Mouse (Mus musculus): ENCODE measurements around the gene Ndufaf2.

Gene Ndufaf2

DNA sequence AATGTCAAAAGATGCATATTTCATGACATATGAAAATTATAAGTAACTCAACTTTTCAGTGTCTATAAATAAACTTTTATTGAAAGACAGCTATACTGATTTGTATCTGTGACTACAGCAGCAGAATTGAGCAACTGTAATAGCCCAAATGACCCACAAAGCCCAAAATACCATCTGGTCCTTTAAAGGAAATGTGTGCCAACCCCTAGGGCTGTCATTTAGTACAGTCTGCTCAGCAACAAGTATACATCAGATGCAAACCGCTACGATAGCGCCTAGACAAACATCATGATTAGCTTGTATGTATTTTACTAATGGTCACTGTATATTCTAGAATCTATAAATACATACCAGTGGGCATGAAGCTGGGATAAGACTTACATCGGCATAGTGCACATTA is 74.3 kb downstream of the Ndufaf2 start:
- no peak for DNase-seq (ENCODE audit: low spot score)

- no peak for DNase-seq (ENCODE audit: low spot score)
These were observed 80.5 kb downstream of the Ndufaf2 start for GRCm38 (mm10) chr13:108077901-108078300.

DNA sequence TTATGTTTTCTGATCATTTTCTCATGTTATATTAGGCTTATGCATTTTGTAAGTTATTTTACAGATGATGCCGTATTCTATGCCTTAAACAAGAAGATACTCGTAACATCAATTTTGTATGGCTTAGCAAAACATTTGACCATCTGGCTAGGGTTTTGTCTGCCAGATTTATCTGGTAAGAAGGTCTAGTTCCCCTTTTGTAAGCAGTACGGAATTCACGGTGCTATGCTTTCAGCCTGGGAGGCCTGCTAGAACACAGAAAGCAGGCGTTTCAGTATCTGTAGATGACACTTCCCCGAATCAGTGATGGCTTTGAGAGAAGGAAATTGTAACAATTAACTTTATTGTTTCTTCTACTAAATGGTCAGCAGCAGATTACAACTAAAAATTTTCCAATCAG is 80.9 kb downstream of the Ndufaf2 start:
- no peak for DNase-seq (ENCODE audit: low spot score)

GRCm38 (mm10) chr13:108070171-108070570 is 88.3 kb downstream of the Ndufaf2 start:
- no peak for DNase-seq (ENCODE audit: low spot score)

GRCm38 (mm10) chr13:108069151-108069550 is 89.3 kb downstream of the Ndufaf2 start:
- no peak for DNase-seq (ENCODE audit: low spot score)

GRCm38 (mm10) chr13:108066021-108066420 is 92.4 kb downstream of the Ndufaf2 start:
- no peak for DNase-seq (ENCODE audit: low spot score)

DNA sequence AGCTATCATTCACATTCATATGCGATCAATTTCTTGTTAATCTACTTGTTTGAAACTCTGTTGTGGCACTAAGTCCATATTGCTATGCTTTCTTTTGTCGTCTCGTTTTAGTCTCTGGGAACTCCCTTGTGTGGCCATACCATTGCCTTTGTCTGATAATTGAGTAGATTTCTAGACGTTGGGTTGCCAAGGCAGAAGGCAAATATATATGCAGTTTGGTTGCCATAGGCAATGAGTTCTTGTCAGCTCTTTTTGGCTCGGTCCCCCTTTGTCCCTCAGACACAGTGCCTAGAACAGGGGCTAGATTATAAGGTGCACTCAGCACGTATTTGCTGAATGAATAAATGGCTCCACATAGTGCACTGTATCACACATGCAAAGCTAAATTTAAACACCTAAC is 94.1 kb downstream of the Ndufaf2 start:
- DNase-seq (ENCODE audit: low spot score), result no peak

- DNase-seq (ENCODE audit: low spot score), result no peak
These were observed 94.9 kb downstream of the Ndufaf2 start for GRCm38 (mm10) chr13:108063374-108064134.

DNA sequence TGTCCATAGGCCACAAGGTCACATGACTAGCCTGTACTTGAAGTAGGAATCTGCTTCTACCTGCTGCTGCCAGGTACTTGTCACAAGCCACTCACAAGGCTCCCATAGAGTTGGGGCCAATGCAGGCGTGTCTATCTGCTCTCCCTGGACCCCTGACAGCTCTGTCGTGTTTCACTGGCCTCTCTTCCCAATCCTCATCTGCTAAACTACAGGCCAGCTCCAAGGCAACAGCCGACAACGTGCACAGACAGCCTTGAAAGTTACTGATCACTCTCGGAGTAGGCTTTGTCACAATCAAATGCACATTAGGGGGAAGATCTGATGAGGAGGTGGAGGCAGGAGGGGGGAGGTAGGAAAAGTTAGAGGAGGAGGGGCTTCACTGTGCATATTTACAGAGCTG is 95.5 kb downstream of the Ndufaf2 start:
- no peak for DNase-seq (ENCODE audit: low spot score)

DNA sequence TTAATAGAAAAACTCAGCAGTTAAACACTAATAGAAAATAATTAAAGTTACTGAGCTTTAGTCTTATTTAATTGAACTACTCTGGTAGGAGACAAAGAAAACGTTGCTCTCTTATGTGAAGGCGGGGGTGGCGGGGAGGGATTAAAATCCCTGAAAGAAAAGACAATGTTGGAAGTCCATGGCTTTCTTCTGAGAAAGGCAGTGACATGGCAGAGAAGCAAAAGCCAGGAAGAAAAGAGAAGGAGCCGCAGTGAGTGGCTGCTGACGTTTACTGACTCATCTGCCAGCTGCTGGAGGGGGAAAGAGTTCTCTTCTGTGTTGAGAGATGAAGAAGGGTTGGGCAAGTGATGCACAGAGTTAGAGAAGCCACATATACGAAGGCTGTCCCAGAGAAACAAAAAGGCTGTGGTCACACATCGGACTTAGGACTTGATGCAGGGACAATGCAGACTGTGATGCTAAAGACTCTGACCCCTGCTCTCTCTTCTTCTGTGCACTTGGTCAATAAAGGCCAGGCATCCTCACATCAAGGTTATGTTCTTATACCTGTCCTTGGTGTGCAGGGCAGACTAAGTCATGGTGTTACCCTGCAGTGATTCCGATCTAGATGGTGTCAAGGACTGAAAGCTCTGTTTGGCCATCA is 97.4 kb downstream of the Ndufaf2 start:
- DNase-seq (ENCODE audit: low spot score), result no peak

GRCm38 (mm10) chr13:108060286-108060885 is 98.0 kb downstream of the Ndufaf2 start:
- DNase-seq (ENCODE audit: low spot score), result no peak

- no peak for DNase-seq (ENCODE audit: low spot score)
These were observed 101.5 kb downstream of the Ndufaf2 start for GRCm38 (mm10) chr13:108056896-108057295.

- DNase-seq (ENCODE audit: low spot score), result no peak
These were observed 111.1 kb downstream of the Ndufaf2 start for GRCm38 (mm10) chr13:108047364-108047763.

GRCm38 (mm10) chr13:108046891-108047290 is 111.5 kb downstream of the Ndufaf2 start:
- no peak for DNase-seq (ENCODE audit: low spot score)

DNA sequence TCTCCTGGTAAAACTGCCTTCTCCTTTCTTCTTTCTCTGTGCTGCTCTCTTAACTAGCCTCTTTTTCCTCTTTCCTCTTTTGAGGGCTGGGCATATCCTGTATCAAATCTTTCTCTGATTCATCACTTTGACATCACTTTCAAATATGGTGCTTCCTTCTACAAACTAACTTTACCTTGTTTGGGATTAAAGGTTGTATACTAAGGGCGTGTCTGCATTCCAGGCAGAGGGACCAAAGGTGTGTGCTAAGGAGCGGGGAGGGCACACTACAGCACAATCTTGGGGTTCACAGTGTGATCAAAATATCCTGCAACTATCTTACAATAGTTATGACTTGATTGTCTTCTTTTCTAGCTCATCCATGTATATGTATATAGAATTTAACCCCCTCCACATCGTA is 112.4 kb downstream of the Ndufaf2 start:
- no peak for DNase-seq (ENCODE audit: low spot score)

- DNase-seq (ENCODE audit: low spot score), result no peak
These were observed 112.8 kb downstream of the Ndufaf2 start for GRCm38 (mm10) chr13:108045646-108046045.

GRCm38 (mm10) chr13:108044222-108044941 is 114.0 kb downstream of the Ndufaf2 start, which contains the start of gene Smim15:
TSS of gene Smim15 (plus strand) at chr13:108044446.
- peak; percentile 82 for DNase-seq (ENCODE audit: low spot score)

- no peak for DNase-seq (ENCODE audit: low spot score)
These were observed 114.8 kb downstream of the Ndufaf2 start for GRCm38 (mm10) chr13:108043431-108044221.

DNA sequence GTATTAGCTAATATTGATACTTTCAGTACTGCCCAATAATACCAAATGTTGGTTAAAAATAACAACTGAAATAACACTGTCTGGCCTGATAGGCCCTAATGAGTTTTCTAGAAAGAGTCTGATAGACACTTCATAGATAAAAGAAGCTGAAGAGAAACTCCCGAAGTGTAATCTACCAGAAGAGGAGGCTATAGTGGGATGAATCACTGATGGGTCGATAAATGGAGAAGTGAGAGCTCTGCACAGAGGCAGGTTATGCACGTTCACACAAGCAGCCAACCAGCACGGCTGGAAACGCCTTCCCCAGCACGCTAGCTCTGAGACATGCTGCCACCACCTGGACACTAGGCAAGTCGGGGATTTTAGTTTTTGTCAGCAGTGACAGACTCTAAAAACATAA is 117.1 kb downstream of the Ndufaf2 start:
- DNase-seq (ENCODE audit: low spot score), result peak; percentile 47

DNA sequence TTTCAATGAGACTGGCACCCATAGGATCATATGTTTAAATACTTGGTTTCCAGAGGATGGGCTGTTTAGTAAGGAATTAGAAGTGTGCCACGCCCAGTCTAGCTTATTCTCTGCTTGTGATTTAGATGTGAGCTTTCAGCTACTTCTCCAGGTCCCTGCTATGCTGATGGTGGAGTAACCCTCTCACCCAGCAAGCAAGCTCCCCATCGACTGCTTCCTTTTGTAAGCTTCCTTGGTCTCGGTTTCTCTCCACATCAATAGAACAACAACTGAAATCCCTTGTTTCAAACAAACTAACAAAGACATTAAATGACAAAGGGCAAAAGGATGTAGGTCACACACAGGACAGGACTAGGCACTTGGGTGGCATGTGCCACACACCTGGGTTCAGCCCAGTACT is 118.0 kb downstream of the Ndufaf2 start:
- no peak for DNase-seq (ENCODE audit: low spot score)

- DNase-seq (ENCODE audit: low spot score), result no peak
These were observed 118.5 kb downstream of the Ndufaf2 start for GRCm38 (mm10) chr13:108039902-108040301.

GRCm38 (mm10) chr13:108039375-108039774 is 119.0 kb downstream of the Ndufaf2 start:
- no peak for DNase-seq (ENCODE audit: low spot score)
